Mouse (Mus musculus): ENCODE data around the gene Mpp2.

Gene Mpp2

DNA sequence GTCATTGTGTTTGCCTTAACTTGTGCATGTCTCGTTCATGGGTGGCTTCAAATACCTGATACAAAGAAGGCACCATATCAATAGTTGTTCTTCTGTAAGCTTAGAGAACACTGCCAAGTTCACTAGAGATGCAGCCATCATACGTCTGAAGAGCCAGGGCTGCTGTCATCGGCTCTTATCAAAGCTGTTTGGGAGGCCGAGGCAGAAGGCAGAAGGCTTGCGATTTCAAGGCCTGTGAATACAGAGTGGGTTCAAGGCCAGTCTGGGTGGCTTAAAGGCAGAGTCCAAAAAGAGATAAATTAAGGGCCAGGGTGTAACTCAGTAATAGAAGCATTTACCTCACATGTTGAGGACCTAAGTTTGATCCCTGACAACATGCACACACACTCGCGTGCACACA lies 52.0 kb downstream of the Mpp2 start:
- no peak for DNase-seq (ENCODE audit: low spot score)

DNA sequence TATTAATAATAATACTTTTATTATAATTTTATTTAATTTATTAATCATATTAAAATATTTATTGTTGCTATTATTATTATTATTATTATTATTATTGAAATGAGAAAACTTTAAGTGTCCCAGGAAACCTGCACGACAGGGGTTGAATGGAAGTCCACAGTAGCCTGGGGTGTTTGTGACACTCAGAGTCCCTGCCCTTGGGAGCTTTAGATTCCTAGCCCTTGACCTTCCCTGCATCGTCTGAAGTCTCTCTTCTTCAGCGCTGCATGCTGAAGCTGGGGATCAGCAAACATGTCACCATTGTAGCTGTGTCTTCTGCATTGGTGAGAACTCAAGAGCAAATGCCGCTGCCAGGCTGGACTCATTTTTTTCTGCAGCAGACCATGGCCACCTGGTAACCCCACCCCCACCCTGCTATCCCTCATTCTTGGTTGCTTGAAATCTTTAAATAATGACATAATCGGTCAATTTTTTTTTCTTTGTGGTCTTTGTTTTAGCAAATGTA lies 52.8 kb downstream of the Mpp2 start:
- DNase-seq (ENCODE audit: low spot score) = no peak

DNA sequence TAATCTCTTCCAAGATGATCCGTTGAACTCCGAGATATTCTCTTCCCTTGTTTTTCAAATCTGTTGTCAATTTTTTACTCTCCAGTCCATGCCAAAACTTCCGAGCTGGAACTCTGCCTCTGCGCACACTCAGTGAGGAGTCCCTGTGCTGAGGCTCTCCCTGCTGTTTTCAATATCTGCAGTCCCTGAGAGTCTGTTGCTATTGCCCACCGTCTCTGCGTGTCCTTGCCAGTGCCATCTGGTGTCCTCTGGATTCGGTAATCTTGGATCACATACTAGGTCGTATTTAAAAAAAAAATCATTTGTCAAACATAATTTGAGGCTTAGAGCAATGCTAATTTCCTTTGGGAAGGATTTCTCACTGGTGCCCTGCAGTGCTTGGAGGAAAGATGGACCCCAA lies 53.4 kb downstream of the Mpp2 start:
- no peak for DNase-seq (ENCODE audit: low spot score)

DNA sequence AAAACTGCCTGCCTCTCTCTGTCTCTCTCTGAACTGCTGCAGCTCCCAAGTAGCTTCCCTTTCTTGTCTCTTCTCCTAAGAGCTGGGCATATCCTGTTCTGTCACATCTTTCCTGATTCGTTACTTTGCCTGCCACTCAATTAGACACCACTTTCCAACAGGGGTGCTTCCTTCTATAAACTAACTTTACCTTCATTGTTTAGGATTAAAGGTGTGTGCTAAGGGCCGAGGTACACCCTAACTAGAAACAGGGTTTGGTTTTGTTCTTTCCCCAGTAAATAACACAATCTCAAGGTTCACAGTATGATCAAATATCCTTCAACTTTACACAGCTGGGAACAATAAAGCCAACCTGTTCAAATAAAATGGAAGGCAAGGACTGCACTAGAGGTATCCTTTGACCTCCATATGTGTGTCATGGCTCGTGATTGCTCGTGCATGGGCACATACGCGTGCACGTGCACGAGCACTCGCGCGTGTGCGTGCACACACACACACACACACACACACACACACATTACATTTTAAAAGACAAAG lies 55.2 kb downstream of the Mpp2 start:
- DNase-seq (ENCODE audit: low spot score) = no peak

DNA sequence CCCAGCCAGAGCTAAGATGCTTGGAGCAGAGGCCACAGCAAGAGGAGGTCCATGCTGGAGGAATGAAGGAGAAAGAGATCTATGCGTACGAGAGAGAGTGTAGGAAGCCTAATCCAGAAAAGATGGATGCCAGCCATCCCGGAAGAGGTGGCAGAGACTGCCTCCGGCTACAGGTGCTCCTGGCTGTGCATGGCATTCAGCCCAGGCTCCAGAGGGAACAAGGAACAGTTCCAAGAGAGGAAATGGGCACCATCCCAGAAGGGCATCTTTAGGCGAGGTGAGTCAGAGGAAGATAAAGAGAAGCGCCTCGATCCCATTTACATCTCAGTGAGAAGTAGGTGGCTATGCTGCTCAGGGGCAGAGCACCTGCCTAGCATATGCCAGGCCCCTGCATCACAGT lies 57.2 kb downstream of the Mpp2 start:
- no peak for DNase-seq (ENCODE audit: low spot score)

DNA sequence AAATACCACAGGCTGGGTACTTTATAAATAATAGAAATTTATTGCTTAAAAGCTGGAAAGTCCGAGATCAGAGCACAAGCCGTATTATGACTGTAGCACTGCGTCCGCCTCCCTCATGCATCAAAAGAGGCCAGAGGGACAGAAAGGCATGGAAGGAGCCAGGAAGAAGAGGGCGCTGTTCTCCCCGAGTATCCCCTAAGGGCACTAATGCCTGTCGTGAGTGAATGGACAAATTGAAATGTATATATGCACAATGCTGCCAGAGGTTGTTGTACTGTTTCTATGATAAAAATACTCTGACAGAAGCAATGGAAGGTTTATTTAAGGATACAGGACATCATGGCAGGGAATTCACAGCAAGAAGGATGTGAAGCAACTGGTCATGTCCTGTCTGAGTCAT lies 58.3 kb downstream of the Mpp2 start:
- DNase-seq (ENCODE audit: low spot score) = peak; percentile 26

DNA sequence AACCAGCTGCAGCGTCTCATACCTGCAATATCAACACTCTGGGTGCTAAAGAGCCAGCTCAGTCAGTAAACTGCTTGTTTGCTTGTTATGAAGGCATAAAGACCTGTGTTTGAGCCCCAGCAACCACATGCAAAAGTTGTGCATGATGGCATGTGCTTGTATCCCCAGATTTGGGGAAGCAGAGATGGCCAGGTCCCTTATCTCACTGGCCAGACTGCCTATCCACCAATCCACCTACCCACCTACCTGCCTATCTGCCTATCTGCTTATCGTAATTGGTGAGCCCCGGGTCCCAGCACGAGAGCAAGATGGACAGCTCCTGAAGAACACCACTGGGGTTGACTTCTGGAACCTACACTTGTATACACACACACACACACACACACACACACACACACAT lies 59.0 kb downstream of the Mpp2 start:
- no peak for DNase-seq (ENCODE audit: low spot score)

DNA sequence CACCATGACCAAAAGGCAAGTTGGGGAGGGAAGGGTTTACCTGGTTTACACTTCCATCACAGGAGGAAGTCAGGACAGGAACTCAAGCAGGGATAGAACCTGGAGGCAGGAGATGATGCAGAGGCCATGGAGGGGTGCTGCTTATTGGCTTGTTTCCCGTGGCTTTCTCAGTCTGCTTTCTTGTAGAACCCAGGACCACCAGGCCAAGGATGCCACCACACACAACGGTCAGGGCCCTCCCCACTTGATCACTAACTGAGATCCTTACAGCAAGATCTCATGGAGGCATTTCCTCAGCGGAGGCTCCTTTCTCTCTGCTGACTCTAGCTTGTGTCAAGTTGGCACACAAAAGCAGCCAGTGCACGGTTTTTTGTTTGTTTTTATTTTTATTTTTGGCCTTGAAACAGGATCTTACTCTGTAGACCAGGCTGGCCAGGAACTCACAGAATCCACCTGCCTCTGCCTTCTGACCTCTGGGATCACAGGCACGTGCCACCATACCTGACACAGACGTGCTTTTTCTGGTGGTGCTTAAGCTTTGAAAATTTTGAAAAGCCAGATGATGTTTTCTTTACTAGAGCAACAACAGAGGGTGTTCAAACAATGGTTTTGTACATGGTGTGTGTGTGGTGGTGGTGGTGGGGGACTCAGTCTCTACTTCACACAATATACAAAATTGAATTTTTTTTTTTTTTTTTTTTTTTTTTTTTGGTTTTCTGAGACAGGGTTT lies 60.1 kb downstream of the Mpp2 start, which contains the start of gene Mpp3:
TSS of gene Mpp3 (minus strand) at position 375 of the 730 bp plus-strand sequence.
- no peak for DNase-seq (ENCODE audit: low spot score)

DNA sequence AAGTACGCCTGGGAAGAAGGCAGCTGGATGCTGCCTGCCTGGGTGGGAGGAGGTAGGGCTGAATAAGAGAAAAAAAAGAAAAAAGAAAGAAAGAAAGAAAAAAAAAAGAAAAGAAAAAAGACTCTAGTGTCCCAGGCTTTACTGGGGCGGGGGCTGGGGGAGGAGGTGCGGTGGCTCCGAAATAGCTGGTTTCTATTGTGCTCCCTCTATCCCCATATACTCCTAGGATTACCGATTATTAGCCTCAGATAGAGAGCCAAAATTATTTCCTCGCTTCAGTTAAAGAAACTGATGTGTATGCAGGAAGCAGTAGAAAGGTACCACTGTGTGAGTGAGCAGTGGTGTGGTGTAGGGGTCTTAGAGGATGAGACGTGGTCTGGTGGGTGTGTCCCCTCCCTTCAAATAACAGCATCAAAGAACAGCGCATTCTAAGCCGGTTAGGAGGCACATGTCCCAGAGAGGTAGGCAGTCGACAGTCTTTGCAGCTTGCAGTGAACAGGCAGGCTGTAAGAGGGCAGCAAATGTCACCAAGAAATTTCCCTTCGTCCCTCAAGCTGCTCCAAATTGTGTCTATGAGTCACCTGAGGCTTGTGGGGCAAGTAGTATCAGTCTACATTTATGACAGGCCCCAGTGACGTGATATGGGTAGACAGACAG lies 60.8 kb downstream of the Mpp2 start:
- peak; percentile 32 for DNase-seq (ENCODE audit: low spot score)

DNA sequence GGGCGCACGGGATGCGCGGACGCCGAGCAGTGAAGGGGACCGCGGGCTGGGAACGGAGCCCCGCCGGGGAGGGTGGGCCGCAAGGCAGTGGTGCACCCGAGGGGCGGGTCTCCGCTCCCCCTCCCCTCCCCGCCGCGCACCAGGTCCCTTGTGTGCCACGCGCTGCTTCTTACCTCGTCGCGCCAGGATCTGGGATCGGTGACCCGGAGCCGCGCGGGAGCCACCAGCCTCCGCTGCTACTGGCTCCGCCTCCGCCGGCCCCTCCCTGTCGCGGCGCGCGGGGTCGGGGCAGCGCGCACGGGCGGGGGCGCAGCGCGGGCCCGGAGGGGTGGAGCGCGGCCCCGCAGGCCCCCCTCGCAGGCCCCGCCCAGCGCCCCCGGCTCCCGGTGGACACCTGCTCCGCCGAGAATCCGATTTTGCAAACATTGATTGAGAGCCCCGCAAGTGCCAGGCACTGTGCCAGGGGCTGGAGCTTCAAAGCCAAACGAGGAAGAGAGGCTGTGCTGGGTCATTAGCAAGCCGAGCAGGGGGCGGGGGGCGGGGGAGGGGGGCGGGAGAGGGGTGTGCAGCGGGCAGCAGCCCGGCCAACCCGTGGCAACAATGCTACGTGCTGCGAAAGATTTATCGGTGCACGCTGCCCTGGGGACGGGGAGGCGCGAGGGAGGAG lies 61.5 kb downstream of the Mpp2 start:
- DNase-seq (ENCODE audit: low spot score) = peak; percentile 91

DNA sequence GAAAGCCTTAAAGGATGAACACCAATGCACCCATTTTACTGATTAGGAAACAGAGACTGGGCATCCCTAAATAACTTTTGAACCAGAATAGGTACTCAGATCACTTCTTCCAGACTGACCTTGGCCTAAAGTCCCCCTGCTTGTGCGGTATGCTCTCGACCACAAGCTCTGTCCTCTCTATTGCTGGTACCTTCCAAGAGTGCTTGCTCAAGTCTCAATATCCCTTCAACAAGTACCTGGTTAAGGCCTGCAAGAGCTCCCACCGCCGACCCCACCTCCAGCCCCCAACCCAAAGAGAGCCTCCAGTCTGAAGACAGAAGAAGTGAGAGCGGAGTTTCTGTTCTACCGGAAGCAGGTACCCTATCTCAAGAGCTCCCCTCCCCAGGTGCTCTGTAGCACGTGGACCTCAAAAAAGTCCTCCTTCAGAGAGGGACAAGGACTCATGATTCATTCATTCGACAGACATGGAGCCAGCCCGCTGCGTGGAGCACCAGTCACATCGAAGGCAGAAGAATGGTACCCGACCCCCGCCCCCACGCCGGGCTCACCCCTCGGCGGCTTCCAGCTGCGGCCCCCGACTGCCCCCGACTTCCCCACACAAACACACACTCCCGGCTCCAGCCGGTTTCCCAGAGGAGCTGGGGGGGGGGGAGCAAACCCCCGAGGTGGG lies 62.2 kb downstream of the Mpp2 start:
- peak; percentile 27 for DNase-seq (ENCODE audit: low spot score)

DNA sequence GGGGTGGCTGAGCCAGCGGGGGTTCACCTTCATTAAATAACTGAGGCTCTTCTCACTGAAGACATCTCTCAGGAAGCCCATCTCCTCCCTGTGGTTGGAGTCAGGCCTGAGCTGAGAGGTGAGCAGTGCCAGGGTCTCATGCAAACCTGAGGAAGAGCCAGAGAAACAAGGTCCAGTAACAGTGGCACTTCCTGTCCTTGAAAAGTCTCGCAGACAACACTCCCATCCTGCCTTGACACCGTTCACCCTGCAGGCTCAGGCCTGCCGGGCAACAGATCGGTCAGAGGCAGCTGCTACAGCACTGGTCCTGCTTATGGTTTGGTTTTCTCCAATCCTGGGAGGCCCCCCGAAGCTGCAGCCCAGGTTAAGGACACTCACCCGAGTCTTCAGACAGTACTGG lies 63.0 kb downstream of the Mpp2 start:
- DNase-seq (ENCODE audit: low spot score) = no peak

DNA sequence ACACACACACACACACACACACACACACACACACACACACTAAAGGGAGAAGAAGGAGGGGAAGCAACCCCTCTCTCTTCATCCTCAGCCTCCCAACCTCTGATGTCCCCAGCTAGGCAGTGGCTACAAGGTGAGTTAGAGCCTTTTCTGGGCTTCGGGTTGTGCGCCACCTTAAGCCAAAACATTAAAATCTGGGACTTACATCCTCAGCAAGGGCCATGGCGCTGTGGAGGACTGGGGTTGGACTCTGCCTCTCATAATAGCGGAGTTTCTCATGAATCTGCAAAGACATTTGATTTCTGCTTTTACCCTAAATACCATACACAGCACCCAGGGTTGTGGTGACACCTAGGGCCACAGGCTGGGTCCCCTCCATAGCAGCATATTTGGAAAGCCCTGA lies 63.4 kb downstream of the Mpp2 start:
- DNase-seq (ENCODE audit: low spot score) = no peak

DNA sequence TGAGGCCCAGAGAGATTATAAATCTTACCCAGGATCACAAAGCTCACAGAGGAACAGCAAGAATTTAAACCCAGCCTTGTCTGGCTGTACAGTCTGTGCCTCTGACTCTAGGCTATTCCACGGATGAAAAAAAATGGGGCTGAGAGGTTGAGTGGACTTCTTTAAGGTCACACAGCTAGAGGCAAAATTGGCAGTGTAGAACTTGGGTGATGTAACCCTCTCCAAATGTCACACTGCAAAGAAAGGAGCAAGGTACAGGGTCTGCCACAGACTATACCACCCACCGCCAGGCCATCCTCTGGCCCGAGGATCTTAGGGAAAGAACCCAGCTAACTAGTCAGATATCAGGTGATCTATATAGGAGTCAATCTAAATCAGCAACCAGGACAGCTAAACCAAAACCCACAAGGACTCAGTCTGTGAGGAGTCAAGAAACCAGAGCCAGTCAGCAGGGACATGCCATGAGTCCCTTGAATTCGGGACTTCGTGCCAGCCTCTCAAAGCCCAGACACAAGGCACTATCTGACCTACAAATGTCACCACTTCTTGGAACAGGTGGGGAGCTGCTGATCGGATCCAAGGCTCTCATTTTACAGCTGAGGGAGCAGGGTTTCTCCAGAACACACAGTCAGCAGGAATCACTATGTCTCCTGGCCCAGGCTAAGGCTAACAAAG lies 64.1 kb downstream of the Mpp2 start:
- DNase-seq (ENCODE audit: low spot score) = no peak

DNA sequence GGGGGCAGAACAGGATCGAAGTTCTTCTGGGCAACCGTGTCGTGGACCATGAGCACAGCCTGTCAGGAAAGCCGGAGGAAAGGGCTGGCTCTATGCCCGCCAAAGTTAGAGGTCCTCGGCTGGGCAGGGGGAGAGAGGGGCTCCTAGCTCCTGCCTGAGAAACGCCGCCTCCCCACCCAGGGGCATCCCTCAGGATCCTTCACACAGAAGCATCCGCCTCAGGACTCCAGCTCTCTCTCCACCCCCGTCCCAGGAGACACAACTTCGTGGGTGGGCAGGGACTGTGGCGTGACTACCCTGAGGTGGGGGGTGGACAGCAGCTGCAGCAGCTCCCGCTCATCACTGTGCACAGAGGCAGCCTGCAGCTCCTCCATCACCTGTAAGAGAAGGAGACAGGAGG lies 64.9 kb downstream of the Mpp2 start:
- DNase-seq (ENCODE audit: low spot score) = no peak

DNA sequence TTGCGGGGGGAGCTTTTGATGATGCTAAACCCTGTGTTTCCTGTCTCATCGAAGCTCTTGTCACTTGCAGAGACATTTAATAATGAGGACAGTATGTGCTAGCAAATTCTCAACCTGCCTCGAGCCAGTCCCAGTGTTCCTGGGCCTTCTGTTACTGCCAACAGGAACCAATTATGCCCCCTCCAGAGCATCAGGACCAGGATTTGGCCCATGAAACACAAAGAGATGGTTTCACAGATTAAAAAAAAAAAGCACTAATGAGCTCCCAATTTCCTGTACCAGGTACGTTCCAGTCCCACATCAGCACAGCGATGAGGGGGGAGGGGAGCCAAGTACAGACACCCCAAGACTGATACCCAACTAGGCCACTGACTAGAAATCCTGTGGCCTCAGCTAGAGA lies 67.1 kb downstream of the Mpp2 start:
- DNase-seq (ENCODE audit: low spot score) = no peak

DNA sequence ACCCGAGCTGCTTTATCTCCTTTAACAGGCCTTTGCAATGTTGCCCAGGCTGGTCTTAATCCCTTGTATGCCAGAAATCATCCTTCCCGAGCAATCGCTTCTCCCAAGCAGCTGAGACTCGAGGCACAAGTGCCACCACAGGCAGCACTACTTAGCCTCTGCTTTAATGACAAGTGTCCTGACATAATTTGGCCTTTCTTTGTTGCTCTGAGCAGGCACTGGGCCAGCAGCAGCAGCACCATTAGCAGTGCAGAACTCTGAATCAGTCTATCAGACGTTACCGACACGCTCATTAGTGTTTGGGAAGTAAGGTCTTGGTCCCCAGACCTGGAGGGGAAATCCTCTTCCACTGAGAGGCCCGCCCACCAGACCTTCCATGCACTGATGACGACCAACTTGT lies 68.6 kb downstream of the Mpp2 start:
- DNase-seq (ENCODE audit: low spot score) = no peak

DNA sequence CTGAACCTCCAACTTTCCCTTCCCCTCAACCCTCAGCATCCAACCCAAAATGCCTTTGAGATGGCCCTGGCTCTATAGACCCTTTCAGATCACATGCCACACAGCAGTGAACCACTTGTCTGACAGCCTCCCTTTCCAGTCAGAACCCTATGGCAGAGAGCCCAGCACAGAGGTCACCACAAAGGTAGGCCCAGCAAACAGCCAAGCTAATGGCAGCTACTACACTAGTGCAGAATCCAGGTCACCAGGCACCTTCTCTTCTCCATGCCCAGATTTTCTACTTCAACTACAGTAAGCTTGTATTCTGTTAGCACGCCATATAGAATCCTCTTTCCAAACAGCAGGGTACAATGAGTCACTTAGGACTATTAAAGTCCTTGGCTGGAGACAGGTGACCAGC lies 72.2 kb downstream of the Mpp2 start:
- DNase-seq (ENCODE audit: low spot score) = no peak

DNA sequence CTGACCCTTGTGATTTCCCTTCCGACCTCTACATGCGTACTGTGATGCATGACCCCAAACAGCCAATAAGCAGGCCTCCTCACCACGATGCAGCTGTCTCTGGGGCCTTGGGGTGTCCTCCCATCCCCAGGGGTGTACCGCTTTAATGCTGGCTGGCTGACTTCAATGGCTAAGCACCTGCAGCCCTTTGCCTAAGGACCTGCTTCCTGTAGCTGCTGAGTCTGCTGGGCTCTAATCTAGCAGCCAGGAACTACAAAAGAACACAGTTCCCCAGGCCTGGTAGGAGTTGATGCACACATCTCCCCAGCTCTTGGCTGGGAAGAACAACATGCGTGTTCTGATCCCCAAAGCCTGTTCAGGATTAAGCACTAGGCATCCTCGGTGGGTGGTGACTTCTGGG lies 72.8 kb downstream of the Mpp2 start:
- no peak for DNase-seq (ENCODE audit: low spot score)

DNA sequence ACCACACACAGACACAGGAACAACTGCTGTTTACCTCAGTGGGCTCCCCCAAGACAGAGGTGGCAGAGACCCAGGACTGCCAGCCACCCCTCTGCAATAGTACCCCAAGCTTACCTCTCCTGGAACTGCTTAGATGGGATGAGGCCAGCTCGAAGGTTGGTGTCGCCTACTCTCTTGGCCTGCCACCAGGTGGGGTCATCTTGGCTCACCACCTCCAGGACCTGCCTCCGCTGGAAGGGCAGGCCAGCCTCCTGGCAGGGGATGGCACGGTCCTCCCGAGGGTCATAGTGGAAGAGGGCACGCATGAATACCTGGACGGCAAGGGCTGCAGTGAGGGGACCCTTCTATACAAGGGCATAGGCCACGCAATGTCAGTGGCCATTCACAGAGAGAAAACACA lies 75.1 kb downstream of the Mpp2 start:
- DNase-seq (ENCODE audit: low spot score) = no peak

DNA sequence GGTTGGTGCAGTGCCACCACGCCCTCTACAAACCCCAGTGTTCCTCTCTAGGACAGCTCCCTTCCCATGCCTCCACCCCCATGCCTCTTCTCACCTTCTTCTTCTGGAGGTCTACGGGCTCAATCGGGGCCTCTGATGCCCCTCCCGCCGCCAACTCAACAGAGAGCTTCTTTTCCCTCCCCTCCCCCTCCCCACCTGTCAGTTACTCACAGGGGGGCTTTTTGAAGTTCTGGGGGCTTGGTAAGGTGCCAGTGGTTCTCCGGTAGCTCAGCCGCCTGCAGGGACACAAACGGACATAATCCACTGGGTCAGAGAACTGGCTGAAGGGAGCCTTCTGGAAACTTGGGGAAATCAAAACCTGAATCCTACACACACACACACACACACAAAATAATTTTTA lies 76.8 kb downstream of the Mpp2 start:
- DNase-seq (ENCODE audit: low spot score) = no peak

DNA sequence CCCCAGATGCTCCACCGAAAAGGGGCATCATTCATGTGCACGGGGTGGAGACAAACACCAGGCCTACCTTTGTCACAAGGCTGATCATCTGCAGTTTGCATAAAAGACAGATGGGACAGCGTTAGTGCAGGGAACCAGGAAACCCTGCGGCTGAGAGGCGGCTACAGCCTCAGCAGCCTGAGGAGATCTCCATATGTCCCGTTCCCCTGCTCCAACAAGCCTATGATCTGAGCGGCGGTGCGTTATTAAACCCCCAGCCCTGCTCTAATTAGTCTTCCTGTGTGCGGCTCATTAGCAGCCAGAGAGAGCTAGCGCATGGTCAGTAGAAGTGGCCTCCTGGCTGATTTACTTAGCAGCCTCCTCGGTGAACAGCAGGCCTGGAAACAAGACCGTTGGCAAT lies 78.2 kb downstream of the Mpp2 start:
- peak; percentile 17 for DNase-seq (ENCODE audit: low spot score)

Measured in embryo, embryonic 10 days (tissue).